Mouse (Mus musculus) cerebellum, postnatal 14 days (tissue): ENCODE results near the gene Mtln.

Experiments
- DNase-seq, 2 experiments: peaks; one replicate each; pipeline ENCODE4 v3.0.0; 2021; ENCODE audit warnings: mixed read lengths in 2 of 2

Gene Mtln

GRCm38 (mm10) chr2:127791919-127792603, at the start of gene Mtln:
Gene Mtln (minus strand): TSS chr2:127792488.
- peak; percentile 94 for DNase-seq

- no peak for DNase-seq
Measured at GRCm38 (mm10) chr2:127841402-127841801, 49.1 kb upstream of the Mtln start.

- no peak for DNase-seq
Measured at GRCm38 (mm10) chr2:127839425-127839824, 47.1 kb upstream of the Mtln start.

- no peak for DNase-seq
Measured at GRCm38 (mm10) chr2:127838576-127838975, 46.3 kb upstream of the Mtln start, which contains the start of gene Acoxl. Gene Acoxl (plus strand): TSS chr2:127838876.

GRCm38 (mm10) chr2:127832833-127833190, 40.5 kb upstream of the Mtln start:
- DNase-seq: peak in 1 of 2 experiments; percentile 28

GRCm38 (mm10) chr2:127832103-127832832, 40.0 kb upstream of the Mtln start:
- no peak for DNase-seq

- peak; percentile 98 to 99 for DNase-seq
Measured at GRCm38 (mm10) chr2:127831401-127832102, 39.3 kb upstream of the Mtln start, which contains the start of gene Bub1. Gene Bub1 (minus strand): TSS chr2:127831865.

GRCm38 (mm10) chr2:127789651-127790270, 2.5 kb downstream of the Mtln start:
- DNase-seq: no peak

GRCm38 (mm10) chr2:127789138-127789537, 3.1 kb downstream of the Mtln start:
- DNase-seq: no peak

- DNase-seq: peak; percentile 88 to 91
Measured at GRCm38 (mm10) chr2:127788440-127789116, 3.7 kb downstream of the Mtln start, which contains the start of gene Nphp1. Gene Nphp1 (minus strand): TSS chr2:127788897.

- no peak for DNase-seq
Measured at GRCm38 (mm10) chr2:127787226-127787625, 5.1 kb downstream of the Mtln start.

- DNase-seq: no peak
Measured at GRCm38 (mm10) chr2:127778451-127778850, 13.8 kb downstream of the Mtln start.

- DNase-seq: no peak
Measured at GRCm38 (mm10) chr2:127775013-127775412, 17.3 kb downstream of the Mtln start.

GRCm38 (mm10) chr2:127774578-127774941, 17.7 kb downstream of the Mtln start:
- no peak for DNase-seq

- no peak for DNase-seq
Measured at GRCm38 (mm10) chr2:127773938-127774577, 18.2 kb downstream of the Mtln start.

GRCm38 (mm10) chr2:127761587-127761986, 30.7 kb downstream of the Mtln start:
- DNase-seq: no peak

GRCm38 (mm10) chr2:127760429-127761000, 31.8 kb downstream of the Mtln start:
- DNase-seq: no peak

GRCm38 (mm10) chr2:127760014-127760413, 32.3 kb downstream of the Mtln start:
- DNase-seq: no peak

GRCm38 (mm10) chr2:127759157-127759880, 33.0 kb downstream of the Mtln start:
- DNase-seq: peak; percentile 37 to 41

- peak; percentile 86 to 91 for DNase-seq
Measured at GRCm38 (mm10) chr2:127757171-127757570, 35.1 kb downstream of the Mtln start.

- DNase-seq: no peak
Measured at GRCm38 (mm10) chr2:127754113-127754512, 38.2 kb downstream of the Mtln start.
